Mouse (Mus musculus) adrenal gland, postnatal 36 days (tissue): ENCODE measurements around the gene Galnt3. TPM values are rescaled to one million over a fixed set of nuclear protein-coding genes. Genes with fewer than 3 reads are reported as not detected.

ENCODE experiments used
- DNase-seq, 2 experiments: peaks; one replicate each; pipeline ENCODE4 v3.0.0; 2021; ENCODE audit warnings: mixed read lengths in 1 of 2
- total RNA-seq, 2 experiments: library from RNA; stranded (reverse); gene quantifications; 2 replicates each; pipeline ENCODE4 v1.2.3; 2021

Galnt3 gene
- total RNA-seq, 2 experiments from 2014 or later, result 0.63 to 2.0 TPM

- DNase-seq, result no peak
These were observed 16.8 kb downstream of the Galnt3 start for GRCm38 (mm10) chr2:66107864-66108514.

- no peak for DNase-seq
These were observed 20.9 kb downstream of the Galnt3 start for GRCm38 (mm10) chr2:66103740-66104436.

GRCm38 (mm10) chr2:66101686-66102304 lies 23.0 kb downstream of the Galnt3 start:
- DNase-seq, result no peak

GRCm38 (mm10) chr2:66100671-66101351 lies 24.0 kb downstream of the Galnt3 start:
- no peak for DNase-seq

- no peak for DNase-seq
These were observed 24.6 kb downstream of the Galnt3 start for GRCm38 (mm10) chr2:66100239-66100638.

- no peak for DNase-seq
These were observed 30.1 kb downstream of the Galnt3 start for GRCm38 (mm10) chr2:66094622-66095181.

- DNase-seq, result no peak
These were observed 33.5 kb downstream of the Galnt3 start for GRCm38 (mm10) chr2:66091296-66091695.

- DNase-seq, result peak in 1 of 2 experiments; percentile 2
These were observed 42.9 kb downstream of the Galnt3 start for GRCm38 (mm10) chr2:66081876-66082275.

- no peak for DNase-seq
These were observed 44.1 kb downstream of the Galnt3 start for GRCm38 (mm10) chr2:66080731-66081130.

- no peak for DNase-seq
These were observed 55.3 kb downstream of the Galnt3 start for GRCm38 (mm10) chr2:66069454-66069853.

- DNase-seq, result no peak
These were observed 61.5 kb downstream of the Galnt3 start for GRCm38 (mm10) chr2:66063291-66063690.

GRCm38 (mm10) chr2:66044405-66045089 lies 80.2 kb downstream of the Galnt3 start:
- no peak for DNase-seq

GRCm38 (mm10) chr2:66043441-66044404 lies 81.1 kb downstream of the Galnt3 start:
- DNase-seq, result no peak

- DNase-seq, result peak; percentile 26 to 44
These were observed 82.8 kb downstream of the Galnt3 start for GRCm38 (mm10) chr2:66041917-66042419.

- no peak for DNase-seq
These were observed 83.4 kb downstream of the Galnt3 start for GRCm38 (mm10) chr2:66041203-66041916.

GRCm38 (mm10) chr2:66040611-66041010 lies 84.2 kb downstream of the Galnt3 start:
- DNase-seq, result no peak

GRCm38 (mm10) chr2:66034907-66035679 lies 89.7 kb downstream of the Galnt3 start:
- DNase-seq, result no peak
